Mouse (Mus musculus) liver, adult 2 months (tissue): ENCODE measurements around the gene Nek7. TPM values are rescaled to one million over a fixed set of nuclear protein-coding genes. Genes with fewer than 3 reads are reported as not detected.

ENCODE experiments used
- DNase-seq: peaks from one replicate; pipeline ENCODE4 v3.0.0-alpha.2; 2011; ENCODE audit warnings: low read depth, low spot score; ENCODE audit errors: extremely low read depth
- H3K27ac ChIP-seq: fragments of 200-500 bp; replicated peaks from 2 replicates; pipeline ENCODE4 v1.5.1; 2012; ENCODE audit warnings: low read depth, mild to moderate bottlenecking, control low read depth, inconsistent platforms, low read length; ENCODE audit not compliant: insufficient read depth
- H3K27me3 ChIP-seq: fragments of 200-500 bp; 2 replicates; pipeline ENCODE4 v1.6.1; 2012; ENCODE audit warnings: mild to moderate bottlenecking, moderate library complexity, low read length, inconsistent platforms; ENCODE audit not compliant: control insufficient read depth, insufficient read depth
- H3K36me3 ChIP-seq: fragments of 200-500 bp; 2 replicates; pipeline ENCODE4 v1.6.1; 2012; ENCODE audit warnings: low read length, inconsistent platforms; ENCODE audit not compliant: control insufficient read depth, insufficient read depth
- H3K4me1 ChIP-seq: fragments of 200-500 bp; 2 replicates; pipeline ENCODE4 v1.6.1; 2011; ENCODE audit warnings: low read length; ENCODE audit not compliant: control insufficient read depth, insufficient read depth
- H3K4me3 ChIP-seq: fragments of 200-500 bp; 2 replicates; pipeline ENCODE4 v1.5.1; 2011; ENCODE audit warnings: low read depth, mild to moderate bottlenecking, control low read depth, low read length, moderate library complexity; ENCODE audit not compliant: insufficient read depth
- H3K79me2 ChIP-seq: fragments of 200-500 bp; 2 replicates; pipeline ENCODE4 v1.6.1; 2012; ENCODE audit warnings: inconsistent platforms, mild to moderate bottlenecking, low read length, moderate library complexity; ENCODE audit not compliant: control insufficient read depth, insufficient read depth
- H3K9ac ChIP-seq: fragments of 200-500 bp; 2 replicates; pipeline ENCODE4 v1.6.1; 2012; ENCODE audit warnings: low read depth, mild to moderate bottlenecking, control low read depth, inconsistent platforms, low read length
- CTCF ChIP-seq: fragments of 200-500 bp; IDR thresholded peaks from 2 replicates; pipeline ENCODE4 v1.5.1; 2011; ENCODE audit warnings: low read depth, low read length, control low read depth
- POLR2A ChIP-seq: fragments of 200-500 bp; IDR thresholded peaks from 2 replicates; pipeline ENCODE4 v1.6.1; 2011; ENCODE audit warnings: low read length, control low read depth; ENCODE audit not compliant: insufficient read depth; ENCODE audit errors: extremely low read depth
- WGBS: fragments of 180-500 bp; shearing (Covaris S2); methylation state at CpG from one replicate; pipeline ENCODE4 v1.1.7; 2018; 5-methylcytosine and 5-hydroxymethylcytosine counted together
- polyA plus RNA-seq: library from polyadenylated mRNA; depleted of rRNA; stranded (reverse); fragments of >200 nt; gene quantifications from 2 replicates; pipeline ENCODE4 v1.2.3, GENCODE M21; 2012
- total RNA-seq: library from RNA; depleted of rRNA; stranded (reverse); fragments of >200 nt; gene quantifications from 2 replicates; pipeline ENCODE4 v1.2.3, GENCODE M21; 2014

The Nek7 gene
- total and polyA plus RNA-seq, 2 experiments, result 6.3 to 31.5 TPM

GRCm38 (mm10) chr1:138567946-138568345 is 52.0 kb downstream of the Nek7 start:
- TF ChIP-seq CTCF (no peak), POLR2A (no peak)

DNA sequence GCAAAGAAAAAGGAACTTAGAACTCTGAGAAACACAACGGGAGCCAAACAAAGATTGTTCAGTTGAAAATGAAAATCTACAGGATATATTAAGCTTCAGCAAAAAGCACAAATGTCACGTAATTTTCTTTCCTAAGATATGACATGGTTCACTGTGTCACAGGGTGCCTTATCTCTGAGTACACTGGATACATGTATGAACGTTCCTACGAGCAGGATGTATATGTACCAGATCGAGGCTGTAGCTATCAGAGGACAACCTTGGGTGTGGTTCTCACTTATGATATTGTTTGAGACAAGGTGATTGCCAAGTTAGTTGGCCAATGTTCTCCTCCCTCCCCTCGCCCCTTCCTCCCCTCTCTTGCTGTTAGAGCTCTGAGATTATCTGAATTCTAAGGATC is 55.3 kb downstream of the Nek7 start:
- H3K27me3 ChIP-seq, result no peaks in the 10 kb centered on the region
- TF ChIP-seq CTCF (no peak), POLR2A (no peak)
- peaks cover 2% of the 10 kb centered on the region; the same call in 1 of the 2 replicates for H3K4me1 ChIP-seq
- 86% methylated on average over 6 of the region's 6 CpGs for WGBS
- H3K9ac ChIP-seq, result no peak overlapping the region
- peaks cover 5% of the 10 kb centered on the region for H3K36me3 ChIP-seq
- H3K27ac ChIP-seq, result no peak overlapping the region
- H3K4me3 ChIP-seq, result no peak overlapping the region
- H3K79me2 ChIP-seq, result peaks cover 20% of the 10 kb centered on the region; the same call in 1 of the 2 replicates
- DNase-seq, result no peak

More at GRCm38 (mm10) chr1:138567946-138568345, 52.0 kb downstream of the Nek7 start:
- H3K4me3 ChIP-seq, result no peak overlapping the region
- no peaks in the 10 kb centered on the region for H3K27me3 ChIP-seq
- no peak overlapping the region for H3K9ac ChIP-seq
- H3K36me3 ChIP-seq, result 0 out of 2 replicates have a peak, but pooled peaks cover 2% of the 10 kb centered on the region
- H3K79me2 ChIP-seq, result peaks cover 17% of the 10 kb centered on the region; the same call in 1 of the 2 replicates
- peak; percentile 47 for DNase-seq
- peaks cover 9% of the 10 kb centered on the region for H3K4me1 ChIP-seq
- WGBS, result 55% methylated on average over 9 of the region's 9 CpGs
- no peak overlapping the region for H3K27ac ChIP-seq

DNA sequence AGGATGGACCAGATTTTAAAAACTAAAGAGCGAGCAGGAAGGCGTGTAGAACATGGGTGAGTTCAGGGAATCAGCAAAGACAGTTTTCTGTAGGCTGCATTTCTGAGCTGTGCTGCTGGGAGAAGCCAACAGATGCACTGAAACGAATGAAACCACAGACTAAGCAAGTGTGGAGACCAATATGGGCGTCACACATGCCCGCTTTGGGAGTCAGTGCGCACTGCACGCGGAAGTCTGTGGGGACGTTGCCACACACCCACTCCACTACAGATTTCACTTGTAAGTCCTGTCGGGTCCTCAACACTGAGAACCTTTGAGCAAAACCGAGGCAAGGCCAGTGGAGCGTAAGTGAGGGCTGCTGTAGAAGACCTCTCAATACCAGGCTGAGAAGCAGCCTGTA is 59.2 kb downstream of the Nek7 start:
- Histone ChIP-seq H3K79me2 (peaks cover 25% of the 10 kb centered on the region; the same call in 1 of the 2 replicates), H3K4me1 (no peaks in the 10 kb centered on the region), H3K27me3 (no peaks in the 10 kb centered on the region), H3K9ac (no peak overlapping the region), H3K4me3 (no peak overlapping the region), H3K27ac (no peak overlapping the region), H3K36me3 (peaks cover 13% of the 10 kb centered on the region)
- WGBS, result 92% methylated on average over 12 of the region's 12 CpGs
- no peak for DNase-seq
- TF ChIP-seq POLR2A (no peak), CTCF (no peak)

DNA sequence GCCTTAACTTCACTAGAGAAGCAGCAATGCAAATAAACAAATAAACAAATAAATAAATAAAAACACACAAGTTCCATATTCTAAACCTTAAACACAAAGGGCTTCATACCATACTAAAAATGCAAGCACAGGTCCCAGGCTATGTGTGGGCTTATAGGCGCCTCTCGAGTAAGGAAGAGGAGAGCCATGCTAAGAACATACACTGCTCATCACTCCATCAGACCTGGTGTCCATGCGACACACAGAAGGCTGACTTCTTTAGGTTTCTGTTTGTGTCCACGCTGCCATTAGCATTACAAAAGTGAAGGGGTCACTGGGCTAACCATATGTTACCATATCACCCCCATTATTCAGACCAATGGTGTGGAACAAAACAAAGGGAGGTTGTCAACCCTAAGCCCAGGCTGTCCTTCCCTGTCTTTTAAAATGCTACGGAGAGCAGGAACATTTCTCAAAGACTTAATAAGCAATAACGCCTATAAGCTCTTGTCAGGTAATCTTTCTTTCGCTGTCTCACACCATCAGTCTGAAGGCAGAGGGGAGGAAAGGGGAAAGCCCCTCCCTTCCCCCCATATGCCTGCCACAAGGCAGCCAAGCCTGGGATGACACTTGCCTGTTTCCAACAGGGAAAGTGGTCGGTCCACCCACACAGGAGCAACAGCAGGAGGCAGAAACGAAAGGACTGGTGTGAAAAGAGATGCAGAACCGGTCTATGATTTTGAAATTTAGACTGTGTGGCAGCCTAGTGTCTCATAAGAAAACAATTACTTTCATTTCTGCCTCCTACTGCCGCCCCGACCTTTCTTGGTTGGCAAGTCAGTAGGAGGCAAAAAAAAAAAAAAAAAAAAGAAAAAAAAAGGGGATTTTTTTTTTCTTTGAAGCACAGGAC is 60.5 kb downstream of the Nek7 start:
- Histone ChIP-seq H3K27ac (no peak overlapping the region), H3K27me3 (no peaks in the 10 kb centered on the region), H3K4me1 (no peaks in the 10 kb centered on the region), H3K79me2 (peaks cover 29% of the 10 kb centered on the region; the same call in 1 of the 2 replicates), H3K36me3 (peaks cover 16% of the 10 kb centered on the region), H3K4me3 (no peak overlapping the region), H3K9ac (no peak overlapping the region)
- TF ChIP-seq CTCF, result no peak
- TF ChIP-seq POLR2A, result no peak
- 84% methylated on average over 12 of the region's 12 CpGs for WGBS
- DNase-seq, result no peak

DNA sequence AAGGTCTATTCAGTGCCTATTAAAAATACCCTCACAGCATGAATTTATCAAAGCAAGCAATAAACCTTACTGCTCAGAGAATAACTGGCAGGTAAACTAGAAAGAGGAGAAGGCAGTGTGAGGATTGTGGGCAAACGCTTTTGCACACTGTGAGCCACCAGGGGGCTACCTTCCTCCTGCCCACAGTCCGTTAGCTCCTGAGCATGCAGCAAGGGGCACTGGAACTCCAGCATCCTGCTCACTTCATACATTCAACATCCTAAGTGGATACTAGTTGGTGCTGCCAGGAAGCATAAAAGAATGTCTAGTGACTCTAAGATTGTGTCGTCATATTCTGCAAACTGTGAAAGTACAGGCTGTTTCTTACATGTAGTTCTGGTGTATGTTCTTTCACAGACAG is 61.6 kb downstream of the Nek7 start:
- no peaks in the 10 kb centered on the region for H3K27me3 ChIP-seq
- 82% methylated on average over 3 of the region's 3 CpGs for WGBS
- no peak overlapping the region for H3K27ac ChIP-seq
- TF ChIP-seq CTCF, result peak; percentile 75
- no peak for TF ChIP-seq POLR2A
- H3K9ac ChIP-seq, result no peak overlapping the region
- H3K4me3 ChIP-seq, result no peak overlapping the region
- peak; percentile 17 for DNase-seq
- peaks cover 15% of the 10 kb centered on the region for H3K36me3 ChIP-seq
- H3K4me1 ChIP-seq, result no peaks in the 10 kb centered on the region
- H3K79me2 ChIP-seq, result peaks cover 33% of the 10 kb centered on the region; the same call in 1 of the 2 replicates

DNA sequence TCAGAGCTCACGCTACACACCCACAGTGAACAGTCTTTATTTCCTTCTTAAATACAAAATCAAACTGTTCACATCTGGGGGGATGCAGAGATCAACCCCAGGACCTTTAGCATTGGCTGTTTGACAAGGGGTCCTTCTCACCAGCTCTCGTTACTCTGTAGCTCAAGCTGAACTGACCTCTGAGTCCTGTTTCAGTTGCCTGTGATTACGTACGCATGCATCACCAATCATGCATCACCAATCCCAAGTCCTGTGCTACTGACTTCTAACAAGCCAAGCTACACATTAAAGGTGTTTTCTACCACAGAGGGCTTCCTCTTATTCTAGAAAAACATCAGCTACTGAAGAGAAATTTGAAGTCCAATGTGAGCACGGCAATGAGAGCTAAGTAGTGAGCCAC is 65.0 kb downstream of the Nek7 start:
- no peak overlapping the region for H3K27ac ChIP-seq
- H3K27me3 ChIP-seq, result no peaks in the 10 kb centered on the region
- peaks cover 14% of the 10 kb centered on the region for H3K36me3 ChIP-seq
- 98% methylated on average over 5 of the region's 5 CpGs for WGBS
- no peaks in the 10 kb centered on the region for H3K4me1 ChIP-seq
- TF ChIP-seq POLR2A, result no peak
- TF ChIP-seq CTCF, result no peak
- no peak for DNase-seq
- peaks cover 23% of the 10 kb centered on the region; the same call in 1 of the 2 replicates for H3K79me2 ChIP-seq
- no peak overlapping the region for H3K4me3 ChIP-seq
- H3K9ac ChIP-seq, result no peak overlapping the region
